Mouse (Mus musculus): Measurements from ENCODE around the gene Akap10.
"Not testable (repeated sequence)": the region's sequence is repeated elsewhere in the genome, so short reads cannot be mapped to it uniquely, and the experiment has no call there.

The Akap10 gene

GRCm38 (mm10) chr11:61930098-61930517, at the start of gene Akap10:
Gene Akap10, minus strand, starts transcription at chr11:61930252.
- DNase-seq (ENCODE audit: low read depth, low spot score) = peak; percentile 89

DNA sequence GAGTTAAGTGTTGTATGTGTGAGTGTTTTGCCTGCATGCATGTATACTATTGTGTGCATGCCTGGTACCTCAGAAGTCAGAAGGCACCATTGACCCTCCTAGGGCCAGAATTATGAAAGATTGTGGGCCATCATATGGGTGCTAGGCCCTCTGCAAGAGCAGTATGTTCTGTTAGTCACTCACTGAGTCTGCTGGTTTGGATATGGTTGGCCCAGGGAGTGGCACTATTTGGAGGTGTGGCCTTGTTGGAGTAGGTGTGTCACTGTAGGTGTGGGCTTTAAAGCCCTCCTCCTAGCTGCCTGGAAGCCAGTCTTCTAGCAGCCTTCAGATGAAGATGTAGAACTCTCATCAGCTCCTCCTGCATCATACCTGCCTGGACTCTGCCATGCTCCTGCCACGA, 45.7 kb upstream of the Akap10 start:
- no peak for DNase-seq (ENCODE audit: low read depth, low spot score)

- DNase-seq (ENCODE audit: low read depth, low spot score) = no peak
Measured at GRCm38 (mm10) chr11:61974106-61974707, 44.2 kb upstream of the Akap10 start.

- no peak for DNase-seq (ENCODE audit: low read depth, low spot score)
Measured at GRCm38 (mm10) chr11:61971441-61972221, 41.6 kb upstream of the Akap10 start.

GRCm38 (mm10) chr11:61970901-61971300, 40.8 kb upstream of the Akap10 start:
- no peak for DNase-seq (ENCODE audit: low read depth, low spot score)

DNA sequence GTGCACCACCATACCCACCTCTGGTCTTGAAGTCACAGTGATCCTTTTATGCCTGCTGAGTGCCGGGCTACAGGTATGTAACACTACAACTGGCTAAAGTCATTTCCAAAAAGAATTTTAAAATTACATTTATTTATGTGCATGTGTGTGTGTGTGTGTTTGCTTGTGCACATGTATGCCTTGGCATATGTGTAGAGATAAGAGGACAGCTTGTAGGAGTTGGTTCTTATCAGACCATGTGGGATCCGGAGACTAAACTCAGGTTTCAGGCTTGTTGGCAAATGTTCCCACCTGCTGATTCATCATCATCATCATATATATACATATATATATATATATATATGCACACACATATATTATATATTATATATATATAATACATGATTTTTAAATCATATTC, 38.8 kb upstream of the Akap10 start:
- DNase-seq (ENCODE audit: low read depth, low spot score) = no peak

DNA sequence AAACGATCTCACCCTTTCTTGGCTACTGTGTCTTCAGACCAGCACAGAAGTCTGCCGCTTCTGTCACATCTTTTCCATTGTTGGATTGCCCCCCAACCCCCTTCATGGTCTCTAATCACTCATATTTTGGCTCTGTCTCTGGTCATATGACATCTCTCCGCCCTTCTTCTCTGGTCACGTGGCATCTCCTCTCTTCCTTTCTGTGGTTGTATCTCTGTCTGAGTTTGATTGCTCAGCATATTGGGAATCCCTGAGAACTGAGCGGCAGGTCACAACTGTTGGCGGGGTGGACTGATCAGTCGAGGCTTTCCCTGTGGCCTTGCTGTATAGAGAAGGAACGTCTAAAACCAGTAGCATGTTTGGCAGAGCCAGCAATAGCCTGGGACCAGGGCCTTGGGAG, 37.0 kb upstream of the Akap10 start:
- DNase-seq (ENCODE audit: low read depth, low spot score) = no peak

GRCm38 (mm10) chr11:61964611-61965010, 34.6 kb upstream of the Akap10 start:
- no peak for DNase-seq (ENCODE audit: low read depth, low spot score)

- DNase-seq (ENCODE audit: low read depth, low spot score) = no peak
Measured at GRCm38 (mm10) chr11:61963193-61963592, 33.1 kb upstream of the Akap10 start.

GRCm38 (mm10) chr11:61962684-61963083, 32.6 kb upstream of the Akap10 start:
- no peak for DNase-seq (ENCODE audit: low read depth, low spot score)

GRCm38 (mm10) chr11:61960096-61960495, 30.0 kb upstream of the Akap10 start:
- no peak for DNase-seq (ENCODE audit: low read depth, low spot score)

GRCm38 (mm10) chr11:61958706-61959105, 28.7 kb upstream of the Akap10 start:
- DNase-seq (ENCODE audit: low read depth, low spot score) = not testable (repeated sequence)

DNA sequence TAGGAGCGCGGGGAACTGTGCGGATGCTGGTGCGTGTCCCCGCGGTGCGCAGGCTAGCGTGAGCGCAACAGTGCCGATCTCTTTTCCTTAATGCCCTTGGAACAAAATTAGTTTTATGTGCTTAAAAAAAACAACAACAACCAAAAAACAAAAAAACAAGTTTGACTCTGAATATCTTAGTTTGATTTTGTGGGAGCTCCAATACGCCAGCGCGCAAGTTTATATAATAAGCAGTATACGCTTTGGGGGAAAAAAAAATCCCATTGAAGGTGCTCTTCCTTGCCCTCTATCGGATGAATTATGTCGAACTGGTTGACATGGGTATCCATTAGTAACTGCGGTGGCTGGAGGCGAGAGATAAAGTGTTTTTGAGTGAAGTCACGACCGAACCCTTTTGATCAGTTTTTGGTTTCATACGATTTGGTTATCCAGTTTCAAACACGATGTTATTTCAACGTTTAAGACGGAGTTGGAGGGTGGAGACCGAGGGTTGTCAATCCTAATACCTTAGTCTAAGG, 27.3 kb upstream of the Akap10 start:
- no peak for DNase-seq (ENCODE audit: low read depth, low spot score)

GRCm38 (mm10) chr11:61956572-61957295, 26.7 kb upstream of the Akap10 start, which contains the start of gene Specc1:
Gene Specc1, plus strand, starts transcription at chr11:61956763.
- peak; percentile 76 for DNase-seq (ENCODE audit: low read depth, low spot score)

GRCm38 (mm10) chr11:61955951-61956350, 25.9 kb upstream of the Akap10 start:
- DNase-seq (ENCODE audit: low read depth, low spot score) = no peak

DNA sequence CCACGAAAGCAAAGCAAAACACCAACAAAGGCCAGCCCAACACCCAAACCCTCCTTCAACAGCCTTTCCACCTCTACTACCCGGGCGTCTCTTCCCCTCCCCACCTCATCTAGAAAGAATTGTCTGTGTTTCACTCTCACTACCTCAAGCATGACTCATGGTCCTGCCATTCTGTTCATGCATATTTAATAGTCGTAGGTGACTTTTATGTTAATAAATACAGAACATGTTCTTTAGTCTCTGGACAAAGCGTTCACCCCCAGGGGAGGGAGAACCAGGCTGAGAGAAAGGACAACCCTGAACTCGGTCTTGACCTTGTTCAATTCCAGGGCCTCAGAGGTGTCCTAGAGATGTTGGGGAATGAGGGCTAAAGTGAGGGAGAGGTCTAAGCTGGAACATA, 25.1 kb upstream of the Akap10 start:
- DNase-seq (ENCODE audit: low read depth, low spot score) = no peak

GRCm38 (mm10) chr11:61950632-61951031, 20.6 kb upstream of the Akap10 start:
- DNase-seq (ENCODE audit: low read depth, low spot score) = no peak

DNA sequence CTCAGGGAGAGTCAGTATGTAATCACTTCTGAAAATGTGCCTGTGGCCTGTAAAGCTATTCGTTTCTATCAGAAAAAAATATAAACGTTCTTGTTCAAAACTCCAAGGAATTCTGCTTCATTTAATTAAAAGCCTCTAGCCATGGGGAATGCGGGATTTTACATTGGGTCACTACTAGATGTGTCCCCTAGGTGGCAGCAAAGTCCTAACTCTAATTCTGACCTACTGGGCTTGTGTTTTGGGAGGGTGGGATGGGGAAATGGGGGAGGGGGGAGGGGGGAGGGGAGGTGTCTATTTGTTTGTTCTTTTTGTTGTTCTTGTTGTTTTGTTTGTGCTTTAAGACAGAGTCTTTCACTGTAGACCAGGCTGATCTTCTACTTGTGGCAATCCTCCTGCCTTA, 19.3 kb upstream of the Akap10 start:
- DNase-seq (ENCODE audit: low read depth, low spot score) = no peak

DNA sequence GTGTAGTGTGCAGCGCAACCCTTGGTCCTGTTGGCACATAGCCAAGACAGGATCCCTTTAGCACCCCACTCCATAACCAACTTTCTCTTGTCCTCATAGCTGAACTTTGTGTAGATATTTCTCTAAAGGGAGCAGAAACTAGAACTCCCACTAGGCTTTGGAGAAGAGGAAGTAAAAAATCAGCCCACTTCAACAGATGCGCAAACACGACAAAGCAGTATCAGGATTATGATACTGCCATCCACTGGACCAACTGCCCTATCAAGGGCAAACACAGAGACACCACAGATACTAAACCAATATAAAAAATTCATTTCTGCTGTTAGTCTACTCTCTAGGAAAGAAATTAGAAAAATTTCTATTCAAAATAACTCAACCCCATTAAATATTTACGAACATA, 16.6 kb upstream of the Akap10 start:
- DNase-seq (ENCODE audit: low read depth, low spot score) = no peak

- DNase-seq (ENCODE audit: low read depth, low spot score) = no peak
Measured at GRCm38 (mm10) chr11:61944417-61944816, 14.4 kb upstream of the Akap10 start.

- no peak for DNase-seq (ENCODE audit: low read depth, low spot score)
Measured at GRCm38 (mm10) chr11:61942903-61943302, 12.9 kb upstream of the Akap10 start.

- no peak for DNase-seq (ENCODE audit: low read depth, low spot score)
Measured at GRCm38 (mm10) chr11:61937761-61938160, 7.7 kb upstream of the Akap10 start.

Data from retina, postnatal 7 days (tissue).